Mouse (Mus musculus): Measurements from ENCODE around the gene Plcb4. TPM values are rescaled to one million over a fixed set of nuclear protein-coding genes. Genes with fewer than 3 reads are reported as not detected.

Plcb4 gene
- polyA plus RNA-seq, 2 experiments from 2014 or later = 19.5 to 19.6 TPM

DNA sequence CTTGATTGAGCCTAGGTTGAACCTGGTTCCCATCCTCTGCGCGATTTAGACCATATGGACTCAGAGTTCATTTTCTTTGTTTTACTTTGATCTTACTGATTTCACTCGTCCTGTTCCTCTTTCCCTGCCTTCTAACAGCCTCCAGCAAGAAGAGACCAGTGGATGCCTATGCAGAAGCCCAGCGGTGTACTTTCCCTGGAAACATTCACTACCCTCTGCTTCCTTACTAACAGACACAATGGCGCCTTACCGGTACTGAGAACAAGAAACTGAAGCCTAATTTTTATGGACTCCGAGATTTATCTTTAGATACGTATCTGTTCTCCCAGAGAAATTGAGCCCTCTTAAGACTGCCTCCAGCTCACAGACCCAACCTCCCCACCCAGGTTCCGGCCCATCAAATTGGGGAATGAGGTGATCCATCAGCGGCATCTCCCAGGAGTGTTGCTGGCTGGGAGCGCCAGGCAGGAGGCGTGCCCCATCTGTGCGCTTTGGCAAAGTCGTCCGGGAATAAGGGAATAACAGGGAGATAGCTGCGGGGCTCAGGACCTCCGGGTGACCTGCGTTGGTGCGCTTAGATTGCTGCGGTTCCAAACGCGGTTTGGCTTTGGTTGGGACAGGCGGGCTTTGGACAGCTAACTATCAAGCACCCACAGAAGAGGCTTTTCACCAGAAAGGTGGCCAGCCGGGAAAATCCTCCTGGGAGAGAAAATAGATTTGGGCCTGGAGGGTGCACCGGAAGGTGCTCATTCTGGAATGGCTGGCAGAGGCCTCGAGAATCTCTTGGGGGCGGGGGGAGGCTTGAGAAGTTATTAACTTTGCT, 392.2 kb downstream of the Plcb4 start:
- no peak for ATAC-seq

DNA sequence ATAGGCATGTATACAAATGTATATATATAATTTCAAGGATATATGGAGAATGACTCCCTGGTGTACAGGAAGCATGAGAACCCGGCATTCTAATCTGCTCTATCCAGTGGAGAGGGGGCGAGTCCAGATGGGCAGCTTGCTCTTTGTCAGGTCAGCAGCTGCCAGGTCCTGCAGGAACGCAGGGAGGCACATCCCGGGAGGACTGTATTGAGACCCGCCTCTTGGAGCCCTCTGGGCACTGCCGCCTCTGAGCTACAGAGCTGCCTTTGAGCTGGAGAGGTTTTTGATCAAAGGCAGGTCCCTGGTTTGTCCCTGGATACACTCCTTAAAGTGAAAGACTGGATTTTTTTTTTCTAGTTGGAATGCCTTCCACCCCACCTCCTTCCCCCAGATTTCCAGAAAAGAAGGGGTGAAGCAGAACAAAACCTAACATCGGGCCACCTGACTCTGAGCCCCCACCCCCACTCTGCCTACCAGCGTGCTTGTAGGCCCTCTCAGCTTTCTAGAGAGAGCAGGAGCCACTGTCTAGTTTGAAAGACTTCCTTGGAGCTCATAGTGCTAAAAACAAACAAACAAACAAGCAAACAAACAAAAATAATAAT, 393.0 kb downstream of the Plcb4 start, which contains the start of gene Lamp5:
Gene Lamp5 (plus strand): TSS at position 552 of the 602 bp plus-strand sequence.
- no peak for ATAC-seq

DNA sequence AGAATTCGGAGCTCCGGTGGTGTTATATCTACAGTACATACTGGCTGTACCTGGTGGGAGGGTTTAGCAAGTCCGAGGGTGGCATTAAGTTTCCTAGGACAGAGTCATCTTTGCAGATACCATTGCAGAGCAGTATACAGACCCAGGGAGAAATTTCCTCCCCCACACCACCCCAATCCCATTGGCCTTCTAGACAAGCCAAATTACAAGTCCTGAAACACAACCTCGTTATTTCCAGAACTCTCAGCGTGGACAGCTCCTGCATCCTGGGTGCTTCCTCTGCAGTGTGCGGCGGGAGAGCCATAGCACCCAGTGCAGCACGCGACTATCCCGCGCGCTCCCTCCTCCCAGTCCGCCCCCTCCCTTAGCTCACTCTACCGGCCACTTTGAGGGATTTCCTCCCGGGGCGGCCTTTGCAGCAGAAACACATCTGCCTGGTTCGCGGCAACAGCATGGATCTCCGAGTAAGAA, 399.1 kb downstream of the Plcb4 start:
- ATAC-seq = no peak

GRCm38 (mm10) chr2:136058398-136058797, 399.6 kb downstream of the Plcb4 start:
- ATAC-seq = no peak

DNA sequence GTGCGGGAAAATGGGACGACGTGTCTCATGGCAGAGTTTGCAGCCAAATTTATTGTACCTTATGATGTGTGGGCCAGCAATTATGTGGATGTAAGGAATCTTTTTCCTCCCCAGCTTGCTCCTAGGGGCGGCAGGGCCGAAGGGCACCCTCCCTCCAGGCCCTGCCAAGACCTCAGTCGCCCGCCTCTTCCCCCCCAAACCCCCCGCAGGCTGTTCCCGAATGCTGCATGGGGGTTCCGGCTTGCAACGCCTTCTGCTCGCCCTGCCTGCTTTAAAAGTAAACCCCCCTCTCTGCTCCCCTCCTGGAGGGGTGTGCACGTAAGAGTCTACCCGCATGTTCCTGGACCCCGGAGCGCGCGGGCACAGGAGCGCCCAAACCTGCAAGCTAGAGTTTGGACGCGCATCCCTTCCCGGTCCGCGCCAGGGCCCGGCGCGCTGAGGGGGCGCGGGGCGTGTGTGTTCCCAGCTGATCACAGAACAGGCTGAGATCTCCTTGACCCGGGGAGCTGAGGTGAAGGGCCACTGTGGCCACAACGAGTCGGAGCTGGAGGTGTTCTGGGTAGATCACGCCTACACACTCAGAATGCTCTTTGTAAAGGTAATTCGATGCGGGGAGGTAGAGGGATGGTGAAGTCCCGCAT, 400.3 kb downstream of the Plcb4 start:
- ATAC-seq = no peak

Data from activated CD4-positive, CD25-positive, alpha-beta regulatory T cell, adult 4 months (primary cell).